Comparison of ENCODE assay signal across 27 mouse cellular contexts in the genomic region with DNA sequence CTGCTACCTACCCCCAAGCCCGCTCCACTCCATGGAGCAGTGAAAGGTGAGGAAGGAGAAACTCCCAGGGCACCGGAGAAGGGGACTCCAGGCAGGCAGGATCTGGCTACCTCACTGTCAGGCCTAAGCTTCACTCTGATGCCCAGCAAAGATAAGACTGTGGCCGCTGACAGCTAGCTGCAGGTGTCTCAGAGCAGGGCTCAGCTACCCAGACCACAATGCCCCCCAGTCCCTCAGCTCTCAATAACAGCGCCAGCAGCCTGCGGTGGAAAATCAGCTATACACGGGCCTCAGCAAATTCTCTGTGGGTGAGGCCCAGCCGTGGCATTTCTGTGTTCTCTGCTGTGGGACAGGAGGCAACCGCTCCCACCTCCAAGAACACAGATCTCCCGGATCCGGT. TPM values are rescaled to one million over a fixed set of nuclear protein-coding genes. Genes with fewer than 3 reads are reported as not detected.
DNase-seq lines count a peak whose midpoint lies in the region; ATAC-seq and TF ChIP-seq lines count a peak whose summit lies in the region.
"Had no signal": no experiment of that assay in that cellular context is flagged by ENCODE, and none has a peak within 500 bp of the region (broad histone marks: within the 10 kb centered on the region; RNA-seq: fewer than 3 reads in every experiment).

No protein-coding gene starts in this region.

- DNase-seq in thymus, postnatal 0 days (ENCODE audit: low spot score) = peak; percentile 35
- DNase-seq in thymus, adult 18-20 months = no peak
- DNase-seq in embryonic facial prominence, embryonic 10.5 days (ENCODE audit: low spot score) = no peak
- no peak for DNase-seq in left cerebral cortex, adult 2 months (ENCODE audit: extremely low spot score in 1 of 2, low spot score in 2 of 2)
- DNase-seq: adrenal gland, adult 2 months; adrenal gland, postnatal 14 days; B cell, adult 2 months; cerebellum, adult 11 months; cerebellum, adult 2 months; cerebellum, adult 9-11 months; cerebellum, postnatal 25 days; embryo, embryonic 11 days; gastrocnemius, adult 2 months; gastrocnemius, postnatal 14 days; heart, adult 11 months had no signal

- 58% methylated on average over 10 of the region's 10 CpGs for WGBS in embryonic facial prominence, embryonic 10.5 days

- intact Hi-C loops in left cerebral cortex, adult 2 months (cut with DNase I) = no loop called here

- no peak for TF ChIP-seq CTCF in left cerebral cortex, adult 2 months (IDR thresholded peaks at IDR 0.05)

- 0 out of 2 replicates have a peak, but pooled peaks have one; percentile 25 for ATAC-seq in erythroid progenitor cell, adult 5-6 weeks (replicated peaks; ENCODE audit: low FRiP score, poor library complexity, severe bottlenecking)
- ATAC-seq in frontal cortex, adult (ENCODE audit: low TSS enrichment) = no peak
- ATAC-seq: forebrain, embryonic 13.5 days; forebrain, embryonic 16.5 days; hindbrain, embryonic 16.5 days; intestine, embryonic 15.5 days had no signal

- no peaks in the 10 kb centered on the region for H3K36me3 ChIP-seq in embryonic facial prominence, embryonic 10.5 days (replicated peaks)
- H3K36me3 ChIP-seq: forebrain, embryonic 10.5 days; hindbrain, embryonic 10.5 days; hindbrain, embryonic 13.5 days; intestine, embryonic 15.5 days had no signal

- H3K9me3 ChIP-seq in embryonic facial prominence, embryonic 10.5 days = no peaks in the 10 kb centered on the region
- H3K9me3 ChIP-seq: forebrain, embryonic 10.5 days; forebrain, embryonic 13.5 days; hindbrain, embryonic 10.5 days; hindbrain, embryonic 13.5 days; intestine, embryonic 15.5 days had no signal

- no peak overlapping the region for H3K4me3 ChIP-seq in embryonic facial prominence, embryonic 10.5 days
- H3K4me3 ChIP-seq in left cerebral cortex, adult 2 months = no peak overlapping the region
- H3K4me3 ChIP-seq: erythroblast, embryonic 14.5 days; forebrain, embryonic 10.5 days; forebrain, embryonic 13.5 days; gastrocnemius, adult 2 months; hindbrain, embryonic 10.5 days; hindbrain, embryonic 13.5 days; intestine, embryonic 15.5 days had no signal

- peaks cover 75% of the 10 kb centered on the region for H3K27me3 ChIP-seq in embryonic facial prominence, embryonic 10.5 days (replicated peaks; ENCODE audit: low read depth, poor library complexity, severe bottlenecking)

- 0 out of 2 replicates have a peak overlapping the region, but pooled peaks have one; percentile 19 for H3K27ac ChIP-seq in embryonic facial prominence, embryonic 10.5 days (replicated peaks)
- H3K27ac ChIP-seq in left cerebral cortex, adult 2 months = no peak overlapping the region
- H3K27ac ChIP-seq: forebrain, embryonic 10.5 days; forebrain, embryonic 13.5 days; gastrocnemius, adult 2 months; hindbrain, embryonic 10.5 days; hindbrain, embryonic 13.5 days; intestine, embryonic 15.5 days had no signal

- peaks cover 24% of the 10 kb centered on the region for H3K4me1 ChIP-seq in embryonic facial prominence, embryonic 10.5 days

RNA-seq across cellular contexts. Expression of gene Runx3, which starts 16.2 kb away (rescaled TPM):
- 4.8 and 7.9 TPM in 2 replicates for polyA plus RNA-seq in thymus, postnatal 0 days (2015; fragmentation: Nextera tagmentation; extraction: Ambion mirVana)
- 0.04 TPM in 2 replicates for polyA plus RNA-seq in embryonic facial prominence, embryonic 10.5 days (2016; fragmentation: Nextera tagmentation; extraction: Ambion mirVana)
- 5.9 and 10.8 TPM in 2 replicates for total RNA-seq in erythroid progenitor cell, adult 5-6 weeks (2015; ENCODE audit: low replicate concordance)
- 0.51 TPM in 1 of 2 replicates, not detected in the other for total RNA-seq in erythroid progenitor cell, adult 5-6 weeks (2017; ENCODE audit: low replicate concordance)
- total RNA-seq in left cerebral cortex, adult 2 months (2021) = under 1 TPM in 1 of 2 experiments, not detected in 1; 0.14 TPM
- polyA plus RNA-seq: cerebellum, adult 2 months; forebrain, embryonic 13.5 days; forebrain, embryonic 16.5 days; frontal cortex, adult 2 months; heart, embryonic 11.5 days; hindbrain, embryonic 16.5 days had no signal
